Mouse (Mus musculus): ENCODE measurements around the gene Gm11627.
A peak's percentile ranks its signal among the peaks of the same experiment; 100 is the strongest.

GRCm38 (mm10) chr11:102572866-102573663 is 6.2 kb downstream of the Gm11627 start:
- peak; percentile 93 for TF ChIP-seq CTCF (IDR thresholded peaks at IDR 0.05; ENCODE audit: low read depth)
- no peak for TF ChIP-seq EP300 (IDR thresholded peaks at IDR 0.05; ENCODE audit: low read depth)
